Mouse (Mus musculus) thymus, adult 2 months (tissue): Measurements from ENCODE around the gene Foxj1.

Experiments used
- CTCF ChIP-seq: fragments of 200-500 bp; IDR thresholded peaks from 2 replicates; pipeline ENCODE4 v1.5.1; 2012; ENCODE audit warnings: mild to moderate bottlenecking, control low read depth, low read length, moderate library complexity, borderline replicate concordance; ENCODE audit not compliant: control insufficient read depth, poor library complexity, insufficient read depth; ENCODE audit errors: extremely low read depth
- POLR2A ChIP-seq: fragments of 200-500 bp; IDR thresholded peaks from 2 replicates; pipeline ENCODE4 v1.6.1; 2012; ENCODE audit warnings: mild to moderate bottlenecking, low read length, control low read depth, moderate library complexity; ENCODE audit not compliant: control insufficient read depth, poor library complexity, insufficient read depth; ENCODE audit errors: extremely low read depth

DNA sequence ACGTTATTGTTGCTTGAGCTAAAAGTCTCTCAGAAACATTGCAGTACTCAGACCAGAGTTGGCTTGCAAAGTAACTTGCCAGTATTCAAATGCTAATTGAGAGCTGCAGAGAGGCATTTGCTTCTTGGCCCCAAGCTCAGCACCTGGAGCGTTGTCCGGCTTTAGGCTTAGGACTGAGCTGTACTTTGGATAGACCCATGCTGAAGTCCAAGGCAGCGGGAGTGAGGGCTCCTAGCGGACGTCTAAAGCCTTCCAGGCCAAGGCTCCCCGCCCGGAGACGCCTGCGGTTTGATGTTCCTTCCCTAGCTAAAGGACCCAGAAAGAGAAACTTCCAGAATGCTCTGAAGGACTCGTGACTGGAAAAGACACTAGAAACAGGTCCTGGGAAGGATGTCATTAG lies 53.1 kb downstream of the Foxj1 start:
- TF ChIP-seq CTCF (no peak), POLR2A (no peak)
